Mouse (Mus musculus): ENCODE data around the gene Mob3b. TPM values are rescaled to one million over a fixed set of nuclear protein-coding genes. Genes with fewer than 3 reads are reported as not detected.

Mob3b gene
- polyA plus RNA-seq, 1 experiment, result 2.2 TPM

DNA sequence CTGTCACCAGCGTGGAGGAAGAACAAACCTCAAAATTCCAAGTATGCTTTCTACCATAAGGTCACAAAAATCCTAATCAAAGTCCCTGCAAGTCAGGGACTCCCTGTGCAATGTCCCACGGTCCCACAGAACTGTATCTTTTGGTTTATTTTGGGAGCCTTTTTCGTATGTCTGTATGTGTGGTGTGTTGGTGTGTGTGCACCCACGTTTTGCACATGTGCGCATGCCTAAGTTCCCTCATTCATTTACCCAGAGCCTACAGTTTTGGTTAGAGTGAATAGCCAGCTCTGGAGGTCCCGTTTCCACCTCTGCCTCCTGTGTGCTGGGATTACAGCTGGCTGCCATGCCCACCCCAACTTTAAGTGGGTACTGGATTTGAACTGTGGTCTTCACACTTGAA lies 189.7 kb downstream of the Mob3b start:
- Histone ChIP-seq H3K4me1 (ENCODE audit: control insufficient read depth, insufficient read depth, low read length) (no peaks in the 10 kb centered on the region), H3K4me3 (replicated peaks; ENCODE audit: control insufficient read depth, low read depth, low read length) (no peak overlapping the region), H3K27ac (ENCODE audit: control insufficient read depth, insufficient read depth, low read depth, low read length, poor library complexity) (no peak overlapping the region)
- TF ChIP-seq POLR2A (IDR thresholded peaks at IDR 0.05; ENCODE audit: borderline replicate concordance, control insufficient read depth, low read depth, low read length), result no peak
- TF ChIP-seq CTCF (IDR thresholded peaks at IDR 0.05; ENCODE audit: control insufficient read depth, insufficient read depth, low read length), result no peak
- WGBS, result 68% methylated on average over 6 of the region's 6 CpGs

DNA sequence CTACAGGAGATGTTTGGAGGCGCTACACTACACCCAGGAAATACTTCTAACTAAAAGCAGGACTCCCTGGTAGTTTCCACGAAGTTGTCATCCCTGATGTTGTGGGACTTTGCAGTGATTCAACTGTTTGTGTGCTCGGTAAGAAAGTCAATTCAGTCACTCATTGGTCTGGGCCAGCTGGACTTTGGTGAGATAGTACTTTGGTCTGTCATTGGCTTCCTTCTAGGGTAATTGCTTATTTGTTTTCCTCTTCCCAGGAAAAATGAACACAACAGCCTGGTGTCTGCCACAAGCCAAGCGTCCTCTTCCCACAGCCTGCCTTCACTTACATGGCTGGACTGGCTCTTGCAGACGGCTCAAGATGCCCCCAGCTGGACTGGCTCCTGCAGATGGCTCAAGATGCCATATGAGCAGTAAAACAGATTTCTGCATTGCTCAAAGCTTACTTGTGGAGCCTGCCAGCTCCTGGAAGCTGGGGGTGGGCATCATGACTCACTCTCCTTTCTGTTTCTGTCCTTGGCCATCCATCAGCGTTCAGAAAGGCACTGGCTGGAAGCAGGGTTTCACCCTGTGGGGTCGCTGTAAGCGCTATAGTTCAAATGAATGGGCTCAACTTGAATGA lies 190.8 kb downstream of the Mob3b start:
- no peak overlapping the region for H3K4me3 ChIP-seq (replicated peaks; ENCODE audit: control insufficient read depth, low read depth, low read length)
- H3K27ac ChIP-seq (ENCODE audit: control insufficient read depth, insufficient read depth, low read depth, low read length, poor library complexity), result no peak overlapping the region
- 77% methylated on average over 8 of the region's 8 CpGs for WGBS
- TF ChIP-seq POLR2A (IDR thresholded peaks at IDR 0.05; ENCODE audit: borderline replicate concordance, control insufficient read depth, low read depth, low read length) (no peak), CTCF (IDR thresholded peaks at IDR 0.05; ENCODE audit: control insufficient read depth, insufficient read depth, low read length) (no peak)
- H3K4me1 ChIP-seq (ENCODE audit: control insufficient read depth, insufficient read depth, low read length), result no peaks in the 10 kb centered on the region

DNA sequence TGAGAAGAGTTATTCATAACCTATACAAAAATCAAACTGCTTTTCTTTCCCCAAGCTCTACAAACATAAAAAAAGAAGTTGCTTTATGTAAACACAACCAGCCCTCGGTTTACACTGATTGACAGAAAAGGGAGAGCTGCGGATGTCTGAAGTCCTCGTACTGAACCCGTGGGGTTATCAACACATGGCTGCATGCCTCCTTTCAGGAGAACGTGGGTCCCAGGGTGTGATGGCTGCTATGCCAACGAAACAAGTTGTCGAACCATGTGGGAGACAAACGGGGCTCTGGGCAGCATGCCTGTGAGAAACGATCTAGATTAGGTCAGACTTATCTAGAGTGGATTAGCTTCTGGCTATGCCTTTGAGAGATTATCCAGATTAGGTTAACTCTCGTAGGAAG lies 192.4 kb downstream of the Mob3b start:
- WGBS, result 76% methylated on average over 10 of the region's 10 CpGs

DNA sequence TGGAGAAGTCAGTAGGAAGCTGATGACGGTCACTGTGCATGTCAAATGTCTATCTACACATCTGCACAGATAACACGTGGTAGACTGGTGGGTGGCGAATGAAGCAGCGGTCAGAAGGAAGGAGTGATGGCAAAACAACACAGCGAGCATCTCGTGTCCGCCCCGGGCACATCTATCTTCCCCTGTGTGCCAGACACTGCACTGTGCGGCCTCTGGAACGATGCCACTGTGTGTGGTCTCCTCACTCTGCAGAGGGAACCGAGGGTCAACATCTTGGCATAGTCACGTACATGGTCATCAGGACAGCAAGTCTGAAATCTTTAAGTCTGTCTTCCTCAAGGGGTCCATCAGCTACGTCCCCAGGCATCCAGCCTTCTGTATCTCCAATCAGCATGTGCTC lies 193.3 kb downstream of the Mob3b start:
- no peak overlapping the region for H3K4me3 ChIP-seq (replicated peaks; ENCODE audit: control insufficient read depth, low read depth, low read length)
- no peaks in the 10 kb centered on the region for H3K4me1 ChIP-seq (ENCODE audit: control insufficient read depth, insufficient read depth, low read length)
- TF ChIP-seq CTCF (IDR thresholded peaks at IDR 0.05; ENCODE audit: control insufficient read depth, insufficient read depth, low read length) (no peak), POLR2A (IDR thresholded peaks at IDR 0.05; ENCODE audit: borderline replicate concordance, control insufficient read depth, low read depth, low read length) (no peak)
- H3K27ac ChIP-seq (ENCODE audit: control insufficient read depth, insufficient read depth, low read depth, low read length, poor library complexity), result no peak overlapping the region
- 83% methylated on average over 13 of the region's 13 CpGs for WGBS

More for the DNA sequence above, 192.4 kb downstream of the Mob3b start:
- Histone ChIP-seq H3K4me3 (replicated peaks; ENCODE audit: control insufficient read depth, low read depth, low read length) (no peak overlapping the region), H3K27ac (ENCODE audit: control insufficient read depth, insufficient read depth, low read depth, low read length, poor library complexity) (no peak overlapping the region), H3K4me1 (ENCODE audit: control insufficient read depth, insufficient read depth, low read length) (no peaks in the 10 kb centered on the region)
- TF ChIP-seq POLR2A (IDR thresholded peaks at IDR 0.05; ENCODE audit: borderline replicate concordance, control insufficient read depth, low read depth, low read length) (no peak), CTCF (IDR thresholded peaks at IDR 0.05; ENCODE audit: control insufficient read depth, insufficient read depth, low read length) (no peak)

DNA sequence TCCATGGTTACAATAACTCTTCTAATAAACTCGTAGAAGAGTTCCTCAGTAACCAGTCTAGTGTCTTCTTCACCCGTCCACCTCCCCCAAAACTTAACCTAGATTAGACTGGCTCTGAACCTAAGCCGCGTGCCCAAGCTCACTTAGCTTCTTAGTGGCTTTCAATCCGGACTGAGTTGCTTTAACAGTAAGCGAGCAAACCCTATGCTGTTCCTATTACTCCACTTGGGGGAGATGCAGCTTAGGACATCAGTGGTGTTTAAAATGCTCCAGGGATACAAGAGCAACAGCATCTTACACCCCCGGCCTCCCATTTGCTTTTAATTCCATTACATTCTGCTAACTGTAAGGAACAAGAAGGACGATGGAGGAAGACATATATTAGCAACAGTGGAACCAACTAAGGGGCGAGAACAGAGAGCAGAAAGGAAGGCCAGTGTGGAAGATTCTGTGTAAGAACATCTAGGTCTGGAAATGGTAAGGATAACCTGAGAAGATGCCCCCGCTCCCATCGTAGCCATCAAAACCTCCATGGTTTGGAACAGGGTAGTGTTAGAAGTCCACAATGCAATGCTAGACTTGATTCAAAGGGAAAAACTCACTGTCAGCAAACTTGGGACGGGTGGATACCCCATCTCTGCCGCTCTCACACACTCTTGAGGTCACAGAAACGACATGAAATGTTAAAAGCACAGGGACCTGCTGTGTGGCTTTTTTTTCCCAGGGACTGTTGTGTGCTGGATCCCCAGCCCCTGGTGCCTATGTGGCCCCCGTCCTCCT lies 196.3 kb downstream of the Mob3b start:
- no peak overlapping the region for H3K4me3 ChIP-seq (replicated peaks; ENCODE audit: control insufficient read depth, low read depth, low read length)
- TF ChIP-seq CTCF (IDR thresholded peaks at IDR 0.05; ENCODE audit: control insufficient read depth, insufficient read depth, low read length) (no peak), POLR2A (IDR thresholded peaks at IDR 0.05; ENCODE audit: borderline replicate concordance, control insufficient read depth, low read depth, low read length) (no peak)
- WGBS, result 72% methylated on average over 15 of the region's 15 CpGs
- no peaks in the 10 kb centered on the region for H3K4me1 ChIP-seq (ENCODE audit: control insufficient read depth, insufficient read depth, low read length)
- H3K27ac ChIP-seq (ENCODE audit: control insufficient read depth, insufficient read depth, low read depth, low read length, poor library complexity), result no peak overlapping the region

DNA sequence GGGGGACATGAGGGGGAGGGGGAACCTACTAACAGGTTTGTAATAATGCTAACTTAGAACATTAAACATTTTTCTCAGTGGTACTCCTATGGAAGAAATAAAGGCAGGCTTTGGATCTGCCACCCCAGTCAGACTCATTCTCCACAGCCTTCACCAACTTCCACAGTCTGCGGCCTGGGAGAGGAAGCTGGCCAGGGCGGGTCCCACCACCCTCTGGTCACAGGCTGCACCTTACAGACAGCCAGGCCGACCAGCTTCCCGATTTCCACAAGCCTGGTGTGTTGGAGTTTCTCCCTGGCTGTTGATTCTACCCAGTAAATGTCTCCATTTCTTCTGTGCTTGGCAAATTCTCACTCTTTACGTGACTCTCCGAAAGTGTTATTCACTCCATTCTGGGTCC lies 197.8 kb downstream of the Mob3b start:
- H3K4me1 ChIP-seq (ENCODE audit: control insufficient read depth, insufficient read depth, low read length), result no peaks in the 10 kb centered on the region
- WGBS, result 58% methylated on average over 6 of the region's 6 CpGs
- no peak overlapping the region for H3K4me3 ChIP-seq (replicated peaks; ENCODE audit: control insufficient read depth, low read depth, low read length)
- TF ChIP-seq CTCF (IDR thresholded peaks at IDR 0.05; ENCODE audit: control insufficient read depth, insufficient read depth, low read length), result no peak
- no peak for TF ChIP-seq POLR2A (IDR thresholded peaks at IDR 0.05; ENCODE audit: borderline replicate concordance, control insufficient read depth, low read depth, low read length)
- H3K27ac ChIP-seq (ENCODE audit: control insufficient read depth, insufficient read depth, low read depth, low read length, poor library complexity), result no peak overlapping the region

DNA sequence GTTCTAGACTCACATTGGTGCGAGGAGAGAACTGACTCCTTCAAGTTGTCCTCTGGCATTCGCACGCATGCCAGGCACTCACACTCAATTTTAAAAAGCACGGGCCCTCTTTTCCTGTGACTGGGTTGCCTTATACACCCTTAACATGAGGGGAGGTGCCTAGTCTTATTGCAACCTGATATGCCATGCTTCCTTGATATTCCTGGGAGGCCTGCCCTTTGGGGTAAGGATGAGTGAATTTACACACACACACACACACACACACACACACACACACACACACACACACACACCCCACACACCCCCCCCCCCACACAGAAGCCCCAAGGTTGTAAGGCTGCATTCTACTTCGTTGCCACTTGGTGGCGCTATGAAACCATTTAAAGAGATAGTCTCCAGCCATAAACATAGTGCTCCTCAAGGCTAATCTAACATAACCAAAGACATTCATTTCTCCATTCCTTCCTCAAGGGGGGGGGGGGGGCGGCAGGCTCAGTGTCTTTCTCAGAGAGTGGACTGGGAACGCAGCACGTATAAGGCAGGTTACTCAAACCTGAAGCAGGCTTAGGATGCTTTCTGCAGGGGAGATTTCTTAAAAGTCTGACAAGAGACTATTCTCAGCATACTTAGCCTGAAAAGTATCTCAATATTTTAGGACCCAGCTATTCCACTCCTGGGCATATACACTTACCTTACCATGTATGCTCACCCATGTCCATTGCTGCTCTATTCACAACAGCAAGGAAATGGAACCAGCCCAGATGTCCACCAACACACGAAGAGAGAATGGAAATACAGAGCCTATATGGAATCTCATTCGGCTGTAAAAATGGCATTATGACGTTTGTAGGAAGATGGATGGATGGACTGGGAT lies 198.9 kb downstream of the Mob3b start:
- 46% methylated on average over 12 of the region's 12 CpGs for WGBS
- TF ChIP-seq POLR2A (IDR thresholded peaks at IDR 0.05; ENCODE audit: borderline replicate concordance, control insufficient read depth, low read depth, low read length) (no peak), CTCF (IDR thresholded peaks at IDR 0.05; ENCODE audit: control insufficient read depth, insufficient read depth, low read length) (peak; percentile 29)
- Histone ChIP-seq H3K4me3 (replicated peaks; ENCODE audit: control insufficient read depth, low read depth, low read length) (no peak overlapping the region), H3K27ac (ENCODE audit: control insufficient read depth, insufficient read depth, low read depth, low read length, poor library complexity) (no peak overlapping the region), H3K4me1 (ENCODE audit: control insufficient read depth, insufficient read depth, low read length) (no peaks in the 10 kb centered on the region)

DNA sequence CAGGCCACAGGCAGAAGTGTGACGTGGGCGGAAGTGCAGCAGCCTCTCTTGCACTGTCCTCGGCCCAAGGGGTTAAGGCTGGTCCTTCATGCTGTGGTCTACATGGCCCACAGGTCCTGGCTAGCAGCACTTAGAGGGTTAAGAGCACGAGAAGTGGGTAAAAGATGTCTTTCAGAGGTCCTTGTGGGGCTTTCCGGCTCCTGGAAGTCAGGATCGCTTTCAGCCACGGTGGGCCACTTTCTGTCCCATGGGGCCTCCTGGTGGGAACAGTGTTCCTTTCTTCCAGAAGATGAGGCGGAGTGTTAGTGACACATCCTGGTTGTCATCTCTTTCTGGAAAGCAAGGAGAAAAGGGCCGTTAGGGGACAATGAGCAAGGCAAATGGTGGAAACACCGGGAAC lies 203.6 kb downstream of the Mob3b start:
- 84% methylated on average over 10 of the region's 10 CpGs for WGBS
- no peaks in the 10 kb centered on the region for H3K4me1 ChIP-seq (ENCODE audit: control insufficient read depth, insufficient read depth, low read length)
- no peak overlapping the region for H3K27ac ChIP-seq (ENCODE audit: control insufficient read depth, insufficient read depth, low read depth, low read length, poor library complexity)
- TF ChIP-seq POLR2A (IDR thresholded peaks at IDR 0.05; ENCODE audit: borderline replicate concordance, control insufficient read depth, low read depth, low read length) (no peak), CTCF (IDR thresholded peaks at IDR 0.05; ENCODE audit: control insufficient read depth, insufficient read depth, low read length) (no peak)
- H3K4me3 ChIP-seq (replicated peaks; ENCODE audit: control insufficient read depth, low read depth, low read length), result no peak overlapping the region
